25 mouse cellular contexts compared by ENCODE assay signal in the genomic region with DNA sequence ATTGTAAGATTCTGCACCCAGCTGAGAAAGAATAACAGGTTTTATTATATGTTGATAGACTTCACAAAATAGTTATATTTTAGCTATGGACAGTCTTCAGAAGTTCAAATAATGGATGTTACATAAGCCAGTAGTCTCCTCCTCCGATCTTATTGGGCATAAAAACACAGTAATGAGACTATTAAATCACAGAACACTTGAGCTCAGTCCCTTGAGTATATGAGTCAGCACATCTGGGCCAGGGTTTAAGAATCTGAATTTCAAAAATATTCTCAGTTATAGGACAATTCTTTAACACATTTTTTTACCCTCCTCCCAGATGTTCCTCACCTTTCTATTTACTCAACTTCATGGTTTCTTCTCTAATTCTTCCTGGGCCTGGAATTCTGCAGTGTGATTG.
A peak's percentile ranks its signal among the peaks of the same experiment; 100 is the strongest.
DNase-seq lines count a peak whose midpoint lies in the region; ATAC-seq and TF ChIP-seq lines count a peak whose summit lies in the region.
"Had no signal": no experiment of that assay in that cellular context is flagged by ENCODE, and none has a peak within 500 bp of the region (broad histone marks: within the 10 kb centered on the region; RNA-seq: fewer than 3 reads in every experiment).

No protein-coding gene starts in this region.

- H3K9ac ChIP-seq in heart, embryonic 11.5 days (ENCODE audit: low read depth, low read length), result no peak overlapping the region
- no peak overlapping the region for H3K9ac ChIP-seq in hindbrain, postnatal 0 days (replicated peaks; ENCODE audit: low read length)
- H3K9ac ChIP-seq: embryonic facial prominence, embryonic 13.5 days; embryonic facial prominence, embryonic 15.5 days had no signal

- no peaks in the 10 kb centered on the region for H3K36me3 ChIP-seq in heart, embryonic 11.5 days (ENCODE audit: control insufficient read depth, insufficient read depth, low read length)
- H3K36me3 ChIP-seq in hindbrain, postnatal 0 days (ENCODE audit: insufficient read depth, low read length), result no peaks in the 10 kb centered on the region
- H3K36me3 ChIP-seq: embryonic facial prominence, embryonic 13.5 days; embryonic facial prominence, embryonic 15.5 days had no signal

- DNase-seq in gastrocnemius, adult 18-20 months (ENCODE audit: low spot score), result peak; percentile 25
- no peak for DNase-seq in gastrocnemius, postnatal 4 days (ENCODE audit: low spot score in 2 of 2)
- DNase-seq in heart, adult 8-10 months (ENCODE audit: low spot score), result peak; percentile 6
- DNase-seq in adipocyte (ENCODE audit: low spot score), result peak; percentile 41
- DNase-seq in skeletal muscle tissue, adult 2 months (ENCODE audit: low read depth, low spot score), result peak; percentile 55
- no peak for DNase-seq in hindbrain, postnatal 0 days (ENCODE audit: low spot score)
- DNase-seq in left cerebral cortex, adult 11 months (ENCODE audit: low spot score), result no peak
- DNase-seq: adrenal gland, adult 2 months; adrenal gland, postnatal 10 days; adrenal gland, postnatal 25 days; cerebellum, adult 11 months; cerebellum, adult 18-20 months; cerebellum, adult 8-10 months; cerebellum, adult 9-11 months; cerebellum, postnatal 14 days; cerebellum, postnatal 36 days; embryo, embryonic 11 days had no signal

- ATAC-seq in heart, embryonic 11.5 days (replicated peaks; ENCODE audit: insufficient number of reproducible peaks, low FRiP score, low TSS enrichment), result no peak
- no peak for ATAC-seq in hindbrain, postnatal 0 days
- ATAC-seq: activated CD4-positive, CD25-positive, alpha-beta regulatory T cell, adult 4 months; forebrain, embryonic 14.5 days; forebrain, embryonic 16.5 days; Patski had no signal

- no peak overlapping the region for H3K4me2 ChIP-seq in heart, embryonic 11.5 days
- H3K4me2 ChIP-seq in hindbrain, postnatal 0 days (ENCODE audit: low read depth, low read length), result no peak overlapping the region
- H3K4me2 ChIP-seq: embryonic facial prominence, embryonic 13.5 days; embryonic facial prominence, embryonic 15.5 days had no signal

- TF ChIP-seq CTCF in hindbrain, postnatal 0 days (IDR thresholded peaks at IDR 0.05; ENCODE audit: low read depth), result no peak

- no peaks in the 10 kb centered on the region for H3K27me3 ChIP-seq in heart, embryonic 11.5 days (ENCODE audit: control insufficient read depth, insufficient read depth, low read length)
- no peaks in the 10 kb centered on the region for H3K27me3 ChIP-seq in hindbrain, postnatal 0 days (ENCODE audit: insufficient read depth, low read length)
- H3K27me3 ChIP-seq: embryonic facial prominence, embryonic 13.5 days; embryonic facial prominence, embryonic 15.5 days had no signal

- no peak overlapping the region for H3K27ac ChIP-seq in heart, embryonic 11.5 days (ENCODE audit: low read depth, low read length)
- H3K27ac ChIP-seq in hindbrain, postnatal 0 days, result no peak overlapping the region
- H3K27ac ChIP-seq: embryonic facial prominence, embryonic 13.5 days; embryonic facial prominence, embryonic 15.5 days had no signal

- H3K4me3 ChIP-seq in heart, embryonic 11.5 days (ENCODE audit: low read depth, low read length), result no peak overlapping the region
- H3K4me3 ChIP-seq in hindbrain, postnatal 0 days (ENCODE audit: low read length), result no peak overlapping the region
- H3K4me3 ChIP-seq: embryonic facial prominence, embryonic 13.5 days; embryonic facial prominence, embryonic 15.5 days; erythroblast, embryonic 14.5 days had no signal

- no peaks in the 10 kb centered on the region for H3K4me1 ChIP-seq in heart, embryonic 11.5 days (ENCODE audit: control insufficient read depth, insufficient read depth, low read length)
- H3K4me1 ChIP-seq in hindbrain, postnatal 0 days (ENCODE audit: insufficient read depth, low read length), result no peaks in the 10 kb centered on the region
- H3K4me1 ChIP-seq: embryonic facial prominence, embryonic 13.5 days; embryonic facial prominence, embryonic 15.5 days had no signal

- 63% methylated on average over 1 of the region's 1 CpGs for WGBS in heart, embryonic 11.5 days (ENCODE audit: insufficient replicate concordance)
- WGBS in hindbrain, postnatal 0 days, result 76% methylated on average over 1 of the region's 1 CpGs

- H3K9me3 ChIP-seq in heart, embryonic 11.5 days (replicated peaks; ENCODE audit: control insufficient read depth, low read length), result no peaks in the 10 kb centered on the region
- no peaks in the 10 kb centered on the region for H3K9me3 ChIP-seq in hindbrain, postnatal 0 days (ENCODE audit: low read length)
- H3K9me3 ChIP-seq: embryonic facial prominence, embryonic 13.5 days; embryonic facial prominence, embryonic 15.5 days had no signal

Comparison
In these comparisons a context has a peak if more than half of its experiments do, and no peak if none do; other contexts are left out.
1. DNase-seq: peak in gastrocnemius, adult 18-20 months (single experiment), heart, adult 8-10 months (single experiment), adipocyte (single experiment) and skeletal muscle tissue, adult 2 months (single experiment); none in gastrocnemius, postnatal 4 days (0 of 2), hindbrain, postnatal 0 days (single experiment) and left cerebral cortex, adult 11 months (single experiment).